Mouse (Mus musculus) induced T-regulatory cell, adult 2 months (primary cell): Measurements from ENCODE around the gene Mapk8ip2.
"Not testable (repeated sequence)": the region's sequence is repeated elsewhere in the genome, so short reads cannot be mapped to it uniquely, and the experiment has no call there.

ENCODE experiments used
- DNase-seq: peaks from one replicate; pipeline ENCODE4 v3.0.0-alpha.2; 2012; ENCODE audit warnings: low read depth

Gene Mapk8ip2

GRCm38 (mm10) chr15:89453865-89454478 lies at the start of gene Mapk8ip2:
Mapk8ip2 (plus strand) TSS chr15:89453913.
- peak; percentile 13 for DNase-seq

DNA sequence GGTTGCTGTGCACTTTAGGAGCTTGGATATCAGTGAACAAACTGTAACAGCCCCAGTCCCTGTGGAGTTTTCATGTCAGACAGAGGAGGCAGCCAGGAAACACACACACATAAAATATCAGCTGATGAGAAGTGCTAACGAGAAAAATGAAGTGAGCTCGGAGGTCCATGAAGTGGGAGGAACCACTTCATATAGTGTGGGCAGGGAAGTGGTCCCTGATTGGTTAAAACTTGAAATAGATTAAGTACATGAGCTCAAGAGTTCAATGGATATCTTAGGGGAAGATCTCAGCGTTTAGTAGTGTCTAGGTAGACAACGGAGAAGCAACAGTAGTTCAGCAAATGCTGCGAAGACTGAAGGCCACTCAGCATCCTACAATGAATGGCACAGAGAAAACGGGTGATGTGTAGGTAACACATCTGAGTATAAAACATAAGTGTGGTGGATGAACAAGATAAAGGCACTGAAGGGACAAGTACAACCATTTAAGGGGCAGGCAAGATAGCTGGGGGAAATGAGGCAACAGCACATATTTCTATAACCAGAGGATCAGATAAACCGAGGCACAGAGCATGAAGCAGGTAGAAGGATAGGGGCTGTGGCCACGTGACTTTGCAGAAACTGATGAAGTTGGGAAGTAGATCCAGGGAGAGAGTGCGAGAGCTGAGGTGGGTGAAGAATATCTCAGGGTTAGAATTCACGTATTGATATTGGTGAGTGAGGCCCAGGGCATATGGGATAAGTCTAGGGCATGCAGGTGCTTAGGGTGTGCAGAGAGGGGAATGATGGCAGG lies 48.7 kb upstream of the Mapk8ip2 start:
- DNase-seq = no peak

GRCm38 (mm10) chr15:89406691-89407090 lies 47.0 kb upstream of the Mapk8ip2 start:
- DNase-seq = no peak

- no peak for DNase-seq
These were observed 43.6 kb upstream of the Mapk8ip2 start, which contains the start of gene Syce3 for GRCm38 (mm10) chr15:89410118-89410517. Syce3 (minus strand) TSS chr15:89410503.

DNA sequence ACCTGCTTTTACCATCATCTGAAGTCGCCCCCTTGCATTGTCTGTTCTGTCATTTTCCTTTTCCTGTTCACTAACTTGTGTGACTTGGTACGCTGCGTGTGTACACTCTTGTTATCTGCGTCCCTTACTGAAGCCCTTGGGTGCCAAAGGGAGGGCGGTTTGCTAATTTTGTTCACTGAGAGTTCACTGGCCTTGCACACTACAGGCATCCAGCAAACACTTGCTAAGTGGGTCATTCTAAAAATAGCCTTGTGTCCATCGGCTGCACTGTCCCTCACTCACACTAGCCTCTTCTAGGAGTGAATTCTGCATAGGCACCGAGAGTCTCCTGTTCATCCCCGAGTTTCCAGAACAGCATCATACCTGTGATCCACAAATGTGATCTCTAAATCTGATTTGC lies 38.4 kb upstream of the Mapk8ip2 start:
- DNase-seq = no peak

DNA sequence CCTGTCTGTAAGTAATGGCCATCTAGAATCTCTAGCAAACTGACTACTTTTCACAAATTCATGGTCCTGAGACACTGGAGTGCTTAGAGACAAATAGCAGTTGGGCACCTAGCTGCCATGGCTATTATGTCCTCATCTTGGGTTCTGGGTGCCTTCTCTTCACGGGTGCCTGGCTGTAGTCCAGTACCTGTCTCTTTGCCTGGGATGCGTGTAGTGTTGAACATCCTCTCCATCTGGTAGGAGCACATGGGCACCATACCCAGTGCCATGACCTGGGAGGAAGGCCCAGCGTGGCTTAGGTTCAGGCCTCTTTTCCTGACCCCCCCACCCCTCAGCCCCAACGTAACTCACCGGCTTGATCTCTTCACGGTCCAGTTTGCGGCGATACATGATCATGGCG lies 31.8 kb upstream of the Mapk8ip2 start:
- DNase-seq = no peak

GRCm38 (mm10) chr15:89424621-89425020 lies 29.1 kb upstream of the Mapk8ip2 start:
- DNase-seq = no peak

- no peak for DNase-seq
These were observed 28.0 kb upstream of the Mapk8ip2 start, which contains the start of gene Cpt1b for GRCm38 (mm10) chr15:89425711-89426121. Cpt1b (minus strand) TSS chr15:89425863.

GRCm38 (mm10) chr15:89426716-89427115 lies 27.0 kb upstream of the Mapk8ip2 start:
- DNase-seq = no peak

DNA sequence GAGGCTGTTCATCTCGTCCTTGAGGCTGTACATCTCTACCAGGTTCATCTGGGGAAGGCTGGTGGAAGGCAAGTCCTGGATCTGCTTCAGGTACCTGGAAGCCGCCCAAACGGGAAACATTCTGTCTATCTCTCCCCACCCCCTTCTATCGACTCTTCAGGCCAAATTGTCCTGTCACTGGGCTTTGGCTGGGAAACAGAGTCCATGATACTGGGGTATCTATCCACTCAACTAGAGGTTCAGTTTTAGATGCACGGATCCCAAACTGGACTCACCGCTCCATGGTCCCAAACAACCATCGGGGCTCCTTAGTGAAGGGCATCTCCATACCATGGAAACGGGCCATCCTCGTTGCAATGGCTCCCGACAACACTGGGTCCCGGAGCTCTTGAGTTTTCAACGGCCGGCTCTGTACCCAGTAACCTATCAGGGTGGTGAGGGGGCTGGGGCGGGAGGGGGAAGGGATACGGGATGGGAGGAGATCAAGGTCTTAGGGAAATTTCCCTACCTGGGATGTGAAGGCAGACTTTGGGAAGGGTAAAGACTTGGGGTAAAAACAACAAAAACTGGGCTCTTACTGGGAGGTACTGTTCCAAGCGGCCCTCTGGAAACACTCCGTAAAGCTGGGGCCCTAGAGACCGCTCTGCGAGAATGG lies 25.4 kb upstream of the Mapk8ip2 start:
- peak; percentile 10 for DNase-seq

GRCm38 (mm10) chr15:89428821-89429351 lies 24.8 kb upstream of the Mapk8ip2 start:
- DNase-seq = no peak

GRCm38 (mm10) chr15:89429352-89430221 lies 24.1 kb upstream of the Mapk8ip2 start, which contains the start of the genes C730034F03Rik, Gm44502 and Chkb:
C730034F03Rik (plus strand) TSS chr15:89429589.
Gm44502 (minus strand) TSS chr15:89429696.
Chkb (minus strand) TSS chr15:89429908.
- DNase-seq = peak; percentile 97

DNA sequence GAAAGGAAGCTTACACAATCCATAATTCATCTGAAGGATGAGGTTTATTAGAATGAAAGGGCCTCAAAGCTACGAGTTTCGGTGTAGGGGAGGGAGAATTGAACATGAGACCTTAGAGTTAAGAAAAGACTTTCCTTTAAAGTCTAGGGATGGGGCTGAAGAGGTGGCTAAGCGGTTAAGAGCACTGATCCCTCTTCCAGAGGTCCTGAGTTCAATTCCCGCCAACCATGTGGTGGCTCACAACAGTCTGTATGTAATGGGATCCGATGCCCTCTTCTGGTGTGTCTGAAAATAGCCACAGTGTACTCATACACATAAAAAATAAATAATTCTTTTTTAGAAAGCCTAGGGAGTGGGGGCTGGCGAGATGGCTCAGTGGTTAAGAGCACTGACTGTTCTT lies 23.4 kb upstream of the Mapk8ip2 start:
- no peak for DNase-seq

- not testable (repeated sequence) for DNase-seq
These were observed 22.9 kb upstream of the Mapk8ip2 start for GRCm38 (mm10) chr15:89430771-89431170.

GRCm38 (mm10) chr15:89431271-89431670 lies 22.4 kb upstream of the Mapk8ip2 start:
- DNase-seq = peak; percentile 12

- DNase-seq = no peak
These were observed 21.9 kb upstream of the Mapk8ip2 start for GRCm38 (mm10) chr15:89431806-89432205.

- no peak for DNase-seq
These were observed 20.8 kb upstream of the Mapk8ip2 start for GRCm38 (mm10) chr15:89432946-89433345.

- DNase-seq = no peak
These were observed 19.6 kb upstream of the Mapk8ip2 start for GRCm38 (mm10) chr15:89434136-89434535.

DNA sequence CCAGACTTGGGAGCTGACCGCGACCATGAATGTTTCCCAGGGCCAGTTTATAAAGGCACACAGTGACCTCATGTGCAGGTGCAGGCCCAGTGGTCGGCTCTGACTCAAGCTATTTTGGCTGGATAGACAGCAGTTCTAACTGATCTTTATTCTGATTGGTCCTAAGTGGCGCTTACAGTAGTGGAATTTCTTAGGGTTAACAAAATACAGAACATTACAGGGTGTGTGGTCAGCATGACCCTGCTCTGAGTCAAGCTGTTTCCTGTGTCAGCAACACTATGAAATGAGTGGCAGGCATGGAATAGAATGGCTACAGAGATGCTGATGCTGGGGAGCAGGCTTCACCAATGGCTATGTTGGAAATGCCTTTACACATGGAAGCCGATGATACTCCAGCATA lies 17.8 kb upstream of the Mapk8ip2 start:
- DNase-seq = no peak

DNA sequence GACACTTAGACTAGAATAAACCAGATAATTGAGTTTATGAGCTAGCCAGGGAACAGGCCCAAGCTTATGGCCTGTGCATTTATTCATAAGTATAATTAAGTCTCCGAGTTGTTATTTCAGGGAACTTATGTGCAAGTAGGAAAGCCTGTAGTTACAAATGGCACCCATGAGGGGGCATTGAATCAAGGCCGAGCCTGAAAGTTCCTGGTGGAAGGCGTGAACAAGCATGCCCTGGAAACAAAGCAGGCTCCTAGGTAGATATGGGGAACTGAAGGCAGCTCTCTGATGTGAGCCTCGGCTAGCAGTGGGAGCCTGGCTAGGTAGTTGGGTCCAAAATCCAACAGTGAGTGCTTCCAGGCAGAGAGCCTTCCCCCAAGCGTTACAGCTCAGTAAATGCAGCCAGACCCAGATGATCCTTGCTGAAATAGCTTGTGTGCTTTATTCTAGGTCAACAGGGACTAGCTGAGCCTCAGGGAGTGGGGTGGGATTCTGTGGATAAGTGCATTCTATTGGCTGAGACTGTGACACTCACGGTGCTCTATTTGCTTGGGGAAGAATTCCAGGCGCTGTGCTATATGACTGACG lies 11.1 kb upstream of the Mapk8ip2 start:
- no peak for DNase-seq
